Mouse (Mus musculus) liver, adult 2 months (tissue): ENCODE measurements around the gene Cox20.

ENCODE experiments used
- CTCF ChIP-seq: fragments of 200-500 bp; IDR thresholded peaks from 2 replicates; pipeline ENCODE4 v1.5.1; 2011; ENCODE audit warnings: low read depth, low read length, control low read depth
- POLR2A ChIP-seq: fragments of 200-500 bp; IDR thresholded peaks from 2 replicates; pipeline ENCODE4 v1.6.1; 2011; ENCODE audit warnings: low read length, control low read depth; ENCODE audit not compliant: insufficient read depth; ENCODE audit errors: extremely low read depth

GRCm38 (mm10) chr1:178336777-178337481, 18.0 kb downstream of the Cox20 start:
- no peak for TF ChIP-seq CTCF
- TF ChIP-seq POLR2A = no peak
